Mouse (Mus musculus): ENCODE data around the gene Ptprt.
"Not testable (repeated sequence)": the region's sequence is repeated elsewhere in the genome, so short reads cannot be mapped to it uniquely, and the experiment has no call there.

Ptprt gene

DNA sequence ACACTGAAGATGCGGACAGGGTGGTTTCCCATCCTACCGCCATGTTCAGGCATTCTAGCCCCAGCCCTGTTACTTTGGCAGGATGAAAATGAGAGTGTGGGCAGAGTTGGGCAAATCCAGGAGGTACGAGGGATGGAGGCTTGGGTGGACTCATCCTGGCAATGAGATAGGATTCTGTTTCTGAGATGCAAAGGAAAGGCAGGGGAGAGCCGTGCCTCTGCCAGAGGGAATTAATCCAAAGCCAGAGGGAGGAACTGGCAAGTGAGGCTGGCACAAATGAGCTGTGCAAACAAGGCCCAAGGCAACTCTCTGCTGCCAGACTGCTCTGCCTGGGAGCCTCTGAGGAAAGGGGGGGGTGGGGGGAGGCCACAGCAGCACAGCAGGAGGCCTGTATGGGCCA is 441.4 kb downstream of the Ptprt start:
- DNase-seq (ENCODE audit: low spot score in 2 of 2): peak in 1 of 2 experiments; percentile 24

DNA sequence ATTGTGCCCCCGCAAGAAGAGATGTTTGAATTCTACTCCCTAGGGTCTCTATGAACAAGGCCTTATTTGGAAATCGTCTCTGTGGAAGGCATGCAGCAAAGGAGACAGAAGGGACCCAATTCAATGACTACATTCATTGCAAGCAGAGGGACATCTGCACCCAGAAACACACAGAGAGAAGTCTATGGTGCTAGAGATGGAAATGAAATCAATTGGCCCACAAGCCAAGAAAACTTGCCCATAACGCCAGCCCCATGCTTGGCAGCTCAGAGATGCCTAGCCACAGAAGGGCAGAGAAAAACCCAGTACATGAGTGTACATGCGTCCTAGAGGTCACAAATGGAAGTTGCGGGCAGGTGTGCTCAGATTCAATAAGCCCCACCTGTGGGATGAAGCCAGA is 443.1 kb downstream of the Ptprt start:
- no peak for DNase-seq (ENCODE audit: low spot score in 2 of 2)

GRCm38 (mm10) chr2:162212397-162212796 is 448.6 kb downstream of the Ptprt start:
- no peak for DNase-seq (ENCODE audit: low spot score in 2 of 2)

DNA sequence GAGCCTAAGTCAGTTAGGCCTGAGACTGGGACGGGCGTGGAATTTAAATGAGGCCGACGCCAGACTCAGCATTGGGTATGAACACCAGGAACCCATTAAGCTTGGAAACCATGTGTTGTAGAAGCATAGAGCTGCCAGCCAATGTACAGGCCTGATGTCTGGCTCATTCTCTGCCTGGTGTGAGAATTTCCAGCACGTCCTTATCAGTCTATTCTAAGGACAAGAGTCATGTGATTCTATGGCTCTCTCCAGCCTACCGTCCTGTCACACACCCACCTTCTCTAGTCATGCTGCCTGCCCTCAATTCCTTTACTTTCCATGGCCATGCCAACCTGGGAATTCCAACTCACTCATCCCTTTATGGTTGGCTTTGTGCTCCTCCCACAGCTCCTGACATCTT is 450.4 kb downstream of the Ptprt start:
- DNase-seq (ENCODE audit: low spot score in 2 of 2): no peak

GRCm38 (mm10) chr2:162197316-162197715 is 463.6 kb downstream of the Ptprt start:
- DNase-seq (ENCODE audit: low spot score in 2 of 2): no peak

DNA sequence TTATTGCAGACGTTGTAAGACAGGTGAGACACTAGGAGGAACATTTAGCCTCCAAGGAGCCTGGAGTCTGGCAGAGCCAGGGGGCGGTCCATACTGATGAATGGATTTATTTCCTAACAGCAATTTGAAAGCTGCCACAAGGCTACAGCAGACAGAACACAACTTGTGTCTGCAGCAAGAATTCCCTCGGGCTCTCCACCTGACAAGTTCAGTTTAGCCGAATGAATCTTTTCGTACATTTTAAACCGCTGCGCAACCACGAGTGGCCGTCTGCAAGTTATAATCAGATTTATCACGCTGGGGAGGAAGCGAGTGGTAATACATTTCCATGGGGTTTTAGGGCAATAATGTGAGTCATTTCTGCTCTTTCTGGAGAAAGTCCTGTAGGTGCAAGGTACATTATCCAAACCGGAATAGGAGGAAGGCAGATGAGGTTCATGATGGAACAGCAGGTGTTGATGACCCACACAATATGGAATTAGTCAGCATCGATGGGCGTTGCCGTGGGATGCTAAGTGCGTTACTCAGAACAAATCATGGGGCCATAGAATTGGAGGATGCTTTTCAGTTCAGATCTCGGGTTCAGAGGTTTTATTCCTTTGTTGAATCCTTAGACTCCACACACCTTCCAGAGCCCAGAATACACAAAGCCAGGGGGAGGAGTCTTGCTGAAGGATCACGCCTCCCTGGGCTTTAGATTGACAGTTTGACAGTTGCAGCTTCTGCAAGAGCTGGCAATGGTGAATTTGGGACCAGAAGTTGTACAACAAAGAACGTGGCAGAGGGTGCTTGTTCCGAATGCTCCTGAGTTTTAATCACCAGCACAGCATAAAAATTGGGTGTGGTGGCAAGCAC is 478.1 kb downstream of the Ptprt start:
- DNase-seq (ENCODE audit: low spot score in 2 of 2): no peak

DNA sequence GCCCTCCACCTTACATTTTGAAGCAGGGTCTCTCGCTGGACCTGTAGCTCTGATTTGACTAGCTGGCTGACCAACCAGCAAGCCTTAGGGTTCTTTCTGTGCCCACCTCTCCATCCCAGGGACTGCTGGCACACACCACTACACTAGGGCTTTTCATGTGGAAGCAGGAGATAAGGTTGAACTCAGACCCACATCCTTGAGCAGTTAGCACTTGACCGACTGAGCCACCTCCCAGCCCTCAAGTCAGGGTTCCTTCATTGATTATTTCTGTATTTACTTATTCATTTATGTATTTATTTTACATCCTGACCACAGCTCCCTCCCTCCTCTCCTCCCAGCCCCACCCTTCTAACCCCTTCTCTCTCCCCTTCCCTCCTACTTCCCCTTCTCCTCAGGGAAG is 479.1 kb downstream of the Ptprt start:
- no peak for DNase-seq (ENCODE audit: low spot score in 2 of 2)

DNA sequence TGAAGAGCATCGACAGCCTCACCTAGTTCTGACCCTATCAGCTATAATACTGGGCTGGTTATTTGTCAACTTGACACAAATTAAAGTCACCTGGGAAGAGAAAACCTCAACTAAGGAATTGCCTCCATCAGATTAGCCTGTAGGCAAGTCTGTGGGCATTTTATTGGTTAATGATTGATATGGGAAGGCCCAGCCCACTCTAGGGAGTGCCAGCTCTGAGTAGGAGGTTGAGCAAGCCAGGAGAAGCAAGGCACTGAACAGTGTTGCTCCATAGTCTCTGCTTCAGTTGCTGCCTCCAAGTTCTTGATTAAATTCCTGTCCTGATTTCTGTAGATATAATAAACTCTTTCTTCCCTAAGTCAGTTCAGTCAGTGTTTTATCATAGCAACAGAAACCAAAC is 488.4 kb downstream of the Ptprt start:
- no peak for DNase-seq (ENCODE audit: low spot score in 2 of 2)

DNA sequence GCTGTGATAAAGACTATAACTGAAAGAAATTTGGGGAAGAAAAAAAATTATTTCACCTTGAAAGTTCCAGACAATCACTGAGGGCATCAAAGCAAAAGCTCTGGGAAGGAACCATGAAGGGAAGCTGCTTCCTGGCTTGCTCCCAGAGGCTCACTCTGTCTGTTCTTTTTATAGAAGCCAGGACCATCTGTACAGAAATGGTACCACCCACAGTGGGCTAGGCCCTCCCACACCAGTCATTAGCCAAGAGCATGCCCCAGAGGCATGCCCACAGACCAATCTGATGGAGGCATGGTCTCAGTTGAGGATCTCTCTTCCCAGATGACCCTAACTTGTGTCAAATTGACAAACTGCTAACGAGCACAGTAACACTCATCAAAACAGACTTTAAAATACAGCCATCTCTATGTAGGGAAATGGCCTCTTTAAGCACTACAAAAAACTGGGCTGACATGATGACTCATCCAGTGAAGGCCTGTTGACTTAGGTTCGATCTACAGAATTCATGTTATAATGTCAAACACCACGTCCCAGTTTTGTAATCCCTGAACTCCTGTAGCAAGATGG is 519.0 kb downstream of the Ptprt start:
- no peak for DNase-seq (ENCODE audit: low spot score in 2 of 2)

- DNase-seq (ENCODE audit: low spot score in 2 of 2): not testable (repeated sequence)
Observed at GRCm38 (mm10) chr2:162136176-162136575, 524.8 kb downstream of the Ptprt start.

DNA sequence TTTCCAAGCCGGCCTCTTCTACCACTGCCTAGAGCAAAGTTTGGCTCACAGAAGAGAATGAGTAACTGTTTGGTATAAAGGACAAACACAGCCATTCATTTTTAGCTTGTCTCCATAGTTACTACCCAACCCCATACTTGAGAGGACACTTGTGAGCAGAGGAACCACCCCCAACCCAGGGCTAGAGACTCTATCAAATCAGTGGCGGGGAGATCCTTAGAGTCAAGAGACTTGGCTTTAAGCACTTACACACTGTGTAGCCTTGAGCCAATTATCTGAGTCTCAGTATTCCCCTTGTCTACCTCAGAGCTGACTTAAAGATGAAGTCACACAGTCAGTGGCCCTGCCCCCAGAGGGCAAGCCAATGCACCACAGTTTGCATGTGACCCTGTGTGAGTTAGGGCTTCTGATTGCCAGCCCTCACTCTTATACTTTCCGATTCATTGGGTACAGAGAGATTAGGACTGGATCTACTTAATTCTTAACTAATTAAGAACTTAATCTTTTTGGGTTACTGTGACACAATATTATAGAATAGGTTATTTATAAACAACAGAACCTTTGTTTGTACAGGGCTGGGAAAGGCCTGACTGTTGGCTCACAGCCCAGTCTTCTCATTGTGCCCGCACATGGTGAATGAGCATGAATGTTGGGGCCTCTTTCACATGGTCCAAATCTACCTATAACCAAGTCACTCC is 529.2 kb downstream of the Ptprt start:
- no peak for DNase-seq (ENCODE audit: low spot score in 2 of 2)

DNA sequence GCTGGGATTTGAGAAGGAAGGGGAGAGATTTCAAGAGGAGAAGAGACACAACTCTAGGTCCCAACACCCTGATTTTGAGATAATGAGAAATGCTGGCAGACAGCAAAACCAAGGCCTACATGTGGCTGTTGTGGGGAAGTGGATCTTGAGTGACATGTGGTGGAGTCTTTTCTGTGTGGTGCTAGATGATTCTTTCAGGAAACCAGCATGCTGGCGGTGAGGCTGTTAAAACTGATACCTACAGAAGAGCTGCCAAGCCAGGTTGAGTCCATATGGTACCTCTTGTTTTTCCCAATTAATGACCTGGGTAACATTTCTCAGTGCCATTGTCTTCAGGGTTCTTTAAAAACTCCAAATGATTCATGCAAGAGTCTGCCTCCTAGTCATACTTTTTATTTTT is 531.1 kb downstream of the Ptprt start:
- DNase-seq (ENCODE audit: low spot score in 2 of 2): no peak

DNA sequence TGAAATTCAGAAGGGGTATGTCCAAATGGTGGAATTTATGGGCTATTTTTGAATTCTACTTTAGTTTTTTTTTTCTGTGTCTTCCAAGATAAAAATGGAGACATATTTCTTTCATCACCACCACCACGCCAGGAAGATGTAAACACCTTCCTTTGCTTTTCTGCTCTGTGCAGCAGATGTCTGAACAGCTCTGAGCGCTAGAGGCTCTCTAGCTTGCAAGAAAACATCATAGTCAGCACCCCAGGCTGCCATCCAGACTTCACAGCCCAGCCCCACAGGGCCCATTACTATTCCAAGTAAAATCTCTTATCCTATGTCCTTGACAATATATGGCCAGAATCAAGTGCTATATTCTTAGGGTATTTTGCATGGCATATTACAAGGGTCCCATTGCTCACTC is 542.9 kb downstream of the Ptprt start:
- no peak for DNase-seq (ENCODE audit: low spot score in 2 of 2)

DNA sequence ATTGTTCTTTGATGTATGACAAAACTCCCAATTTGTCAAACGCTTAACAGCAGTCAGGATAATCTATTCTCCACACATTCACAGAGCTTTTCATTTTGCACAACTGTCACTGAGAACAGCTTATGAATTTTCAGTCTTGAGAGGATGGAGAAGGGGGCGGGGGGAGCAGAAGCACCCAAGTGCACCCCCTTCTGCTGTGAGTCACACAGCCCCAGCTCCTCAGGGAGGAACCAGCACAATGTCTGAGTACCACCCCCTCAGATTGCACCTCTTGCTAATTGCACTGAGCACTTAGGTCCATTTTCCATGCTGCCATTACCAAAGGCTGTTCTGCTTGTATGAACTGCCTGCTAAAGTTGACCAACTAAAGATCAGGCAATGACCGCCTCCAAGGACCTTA is 578.6 kb downstream of the Ptprt start:
- DNase-seq (ENCODE audit: low spot score in 2 of 2): no peak

DNA sequence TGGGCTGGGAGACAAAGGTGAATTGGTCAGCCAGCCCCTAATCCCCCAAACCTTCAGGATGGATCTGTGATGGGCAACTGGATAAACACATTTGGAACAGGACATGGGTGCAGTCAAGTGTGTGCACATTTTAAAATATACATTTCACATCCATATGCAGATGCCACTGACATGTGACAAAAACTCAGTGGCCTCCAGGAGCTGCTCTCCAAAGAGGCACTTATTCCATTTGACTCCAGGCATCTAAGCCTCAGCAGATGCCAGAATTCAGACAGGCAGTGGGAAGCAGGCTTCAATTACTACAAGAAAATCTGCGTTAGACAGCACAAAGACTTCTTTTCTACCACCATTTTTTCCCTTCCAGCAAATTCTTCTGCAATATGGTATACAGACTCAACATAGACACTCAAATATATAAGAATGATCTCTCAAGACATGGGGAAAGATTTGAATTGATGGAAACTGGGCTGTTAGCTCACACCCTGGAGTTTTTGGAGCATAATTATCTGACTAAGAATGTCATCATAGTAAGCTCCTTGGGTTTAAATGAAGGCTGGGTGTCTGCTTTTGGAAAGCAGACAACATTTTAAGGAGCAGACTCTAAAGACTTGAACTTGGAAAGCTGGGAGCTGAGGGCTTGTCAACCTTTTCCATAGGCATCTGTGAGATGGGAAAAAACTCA is 580.1 kb downstream of the Ptprt start:
- no peak for DNase-seq (ENCODE audit: low spot score in 2 of 2)

DNA sequence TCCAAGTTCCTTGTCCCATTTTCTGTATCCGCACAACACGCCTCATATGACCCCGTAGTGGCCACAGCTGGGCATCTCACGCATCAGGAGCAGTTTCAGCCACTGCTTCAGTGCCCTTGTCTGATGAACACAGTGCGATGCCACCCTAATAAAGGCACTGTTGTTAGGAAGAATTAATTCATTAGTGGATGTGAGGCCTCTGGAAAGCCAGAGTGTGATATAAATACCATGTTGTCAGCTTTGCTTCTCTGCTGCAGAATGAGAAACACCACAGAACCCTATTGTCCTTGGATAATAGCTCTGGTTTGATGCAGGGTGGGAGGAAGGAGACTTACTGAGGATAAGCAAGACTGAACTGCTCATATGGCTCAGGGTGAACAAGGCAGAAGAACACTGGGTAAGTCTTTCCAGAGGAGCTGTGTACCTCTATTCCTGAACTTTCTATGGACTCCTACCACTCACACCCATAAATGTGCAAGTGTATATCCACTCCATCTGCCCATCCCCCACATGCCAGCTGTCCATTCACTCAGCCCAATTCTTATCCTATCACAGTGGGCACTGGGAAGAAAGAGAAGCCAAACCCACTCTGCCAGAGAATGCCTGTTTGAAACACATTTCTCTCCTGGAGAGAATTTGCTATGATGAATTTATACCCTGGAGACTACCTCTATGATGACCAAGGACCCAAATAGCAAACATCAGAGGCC is 582.2 kb downstream of the Ptprt start:
- no peak for DNase-seq (ENCODE audit: low spot score in 2 of 2)

- DNase-seq (ENCODE audit: low spot score in 2 of 2): no peak
Observed at GRCm38 (mm10) chr2:162052816-162053215, 608.1 kb downstream of the Ptprt start.

- no peak for DNase-seq (ENCODE audit: low spot score in 2 of 2)
Observed at GRCm38 (mm10) chr2:162050198-162050597, 610.7 kb downstream of the Ptprt start.

DNA sequence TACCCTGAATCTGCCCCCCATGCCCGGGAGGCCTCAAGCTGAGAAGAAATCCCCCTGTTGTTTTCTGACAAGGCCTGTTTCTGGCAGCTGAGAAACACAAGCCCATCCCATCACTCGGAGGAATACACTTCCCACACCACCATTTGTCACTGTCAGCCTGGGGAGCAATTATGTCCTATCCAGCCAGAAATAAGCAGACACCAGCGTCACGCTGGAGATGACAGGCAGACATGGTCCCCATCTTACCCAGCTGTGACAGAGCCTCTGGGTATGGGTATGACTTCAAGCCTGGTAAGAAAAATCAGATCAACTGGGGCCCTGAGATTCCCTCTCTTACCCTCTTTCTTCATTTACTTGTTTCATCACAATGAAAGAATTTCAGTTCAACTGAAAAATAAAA is 625.3 kb downstream of the Ptprt start:
- no peak for DNase-seq (ENCODE audit: low spot score in 2 of 2)

GRCm38 (mm10) chr2:162031636-162032035 is 629.3 kb downstream of the Ptprt start:
- DNase-seq (ENCODE audit: low spot score in 2 of 2): no peak

- DNase-seq (ENCODE audit: low spot score in 2 of 2): peak in 1 of 2 experiments; percentile 9
Observed at GRCm38 (mm10) chr2:162001016-162001415, 659.9 kb downstream of the Ptprt start.

- no peak for DNase-seq (ENCODE audit: low spot score in 2 of 2)
Observed at GRCm38 (mm10) chr2:161982311-161982710, 678.6 kb downstream of the Ptprt start.

Measured in cerebellum, postnatal 4 days (tissue).